Mouse (Mus musculus): ENCODE measurements around the gene Fbxo31.

DNA sequence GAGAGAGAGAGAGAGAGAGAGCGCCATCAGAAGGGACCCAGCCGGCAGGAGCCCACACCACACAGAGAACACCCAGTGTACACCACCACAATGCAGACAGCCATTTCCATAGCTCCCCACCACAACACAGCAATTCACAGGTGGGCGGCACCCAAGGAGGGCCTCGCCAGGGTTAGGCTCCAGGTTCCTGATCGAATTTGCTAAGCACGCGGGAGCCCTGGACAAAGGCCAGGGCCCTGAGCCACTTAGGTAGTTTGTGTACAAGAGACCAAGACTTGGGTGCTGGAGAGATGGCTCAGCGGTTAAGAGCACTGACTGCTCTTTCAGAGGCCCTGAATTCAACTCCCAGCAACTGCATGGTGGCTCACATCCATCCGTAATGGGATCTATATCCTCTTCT is 26.1 kb downstream of the Fbxo31 start:
- no peak for TF ChIP-seq POLR2A (IDR thresholded peaks at IDR 0.05; ENCODE audit: low read depth, low read length)
- no peak for TF ChIP-seq CTCF (conservative IDR thresholded peaks at IDR 0.05; ENCODE audit: insufficient read depth, insufficient read length, low read depth, low read length)
